ENCODE assay signal across 29 mouse cellular contexts in genomic region chr12:54384116-54384515, GRCm38 (mm10).
DNase-seq lines count a peak whose midpoint lies in the region; ATAC-seq and TF ChIP-seq lines count a peak whose summit lies in the region.
"Had no signal": no experiment of that assay in that cellular context is flagged by ENCODE, and none has a peak within 500 bp of the region (broad histone marks: within the 10 kb centered on the region; RNA-seq: fewer than 3 reads in every experiment).

No protein-coding gene starts in this region.

- no peak overlapping the region for H3K4me3 ChIP-seq in heart, embryonic 13.5 days
- no peak overlapping the region for H3K4me3 ChIP-seq in lung, postnatal 0 days (ENCODE audit: low read depth, low read length)
- H3K4me3 ChIP-seq: embryonic facial prominence, embryonic 12.5 days; forebrain, embryonic 10.5 days; forebrain, embryonic 15.5 days; heart, embryonic 15.5 days; lung, embryonic 15.5 days; neural tube, embryonic 13.5 days; stomach, embryonic 15.5 days had no signal

- no peak for TF ChIP-seq EP300 in lung, postnatal 0 days (IDR thresholded peaks at IDR 0.05)

- no peak for DNase-seq in heart, adult 9 months (ENCODE audit: low spot score in 2 of 2)
- peak; percentile 28 for DNase-seq in lung, postnatal 0 days (ENCODE audit: low spot score)
- DNase-seq in lung, postnatal 14 days, result no peak
- peak; percentile 5 for DNase-seq in adipocyte (ENCODE audit: low spot score)
- peak; percentile 25 for DNase-seq in skeletal muscle tissue, adult 2 months (ENCODE audit: low read depth, low spot score)
- DNase-seq: adrenal gland, postnatal 10 days; B cell, adult 2 months; cerebellum, adult 11 months; cerebellum, adult 9-10 months; gastrocnemius, postnatal 25 days; heart, adult 18-20 months; kidney, adult 9 months; kidney, postnatal 10 days; layer of hippocampus, postnatal 36 days; left cerebral cortex, postnatal 4 days; liver; right cerebral cortex, postnatal 14 days had no signal

- TF ChIP-seq CTCF in lung, postnatal 0 days (IDR thresholded peaks at IDR 0.05), result no peak

- H3K4me1 ChIP-seq in heart, embryonic 13.5 days, result peaks cover 28% of the 10 kb centered on the region
- H3K4me1 ChIP-seq in lung, postnatal 0 days (ENCODE audit: insufficient read depth, low read depth, low read length), result no peaks in the 10 kb centered on the region
- H3K4me1 ChIP-seq: embryonic facial prominence, embryonic 12.5 days; forebrain, embryonic 10.5 days; stomach, embryonic 15.5 days had no signal

- H3K9me3 ChIP-seq in heart, embryonic 13.5 days, result no peaks in the 10 kb centered on the region
- H3K9me3 ChIP-seq in lung, postnatal 0 days (ENCODE audit: low read length), result no peaks in the 10 kb centered on the region
- H3K9me3 ChIP-seq: embryonic facial prominence, embryonic 12.5 days; forebrain, embryonic 10.5 days; forebrain, embryonic 15.5 days; heart, embryonic 15.5 days; lung, embryonic 15.5 days; neural tube, embryonic 13.5 days; stomach, embryonic 15.5 days had no signal

- WGBS in heart, embryonic 13.5 days, result 30% methylated on average over 3 of the region's 3 CpGs
- 36% methylated on average over 3 of the region's 3 CpGs for WGBS in lung, postnatal 0 days

- H3K9ac ChIP-seq in heart, embryonic 13.5 days, result no peak overlapping the region
- no peak overlapping the region for H3K9ac ChIP-seq in lung, postnatal 0 days (replicated peaks; ENCODE audit: low read depth)
- H3K9ac ChIP-seq: embryonic facial prominence, embryonic 12.5 days; forebrain, embryonic 15.5 days; heart, embryonic 15.5 days; hindbrain, embryonic 14.5 days; liver, embryonic 14.5 days; lung, embryonic 15.5 days; neural tube, embryonic 13.5 days; stomach, embryonic 15.5 days had no signal

- H3K36me3 ChIP-seq in heart, embryonic 13.5 days, result no peaks in the 10 kb centered on the region
- no peaks in the 10 kb centered on the region for H3K36me3 ChIP-seq in lung, postnatal 0 days (ENCODE audit: insufficient read depth, low read length)
- H3K36me3 ChIP-seq: embryonic facial prominence, embryonic 12.5 days; forebrain, embryonic 10.5 days; forebrain, embryonic 15.5 days; heart, embryonic 15.5 days; lung, embryonic 15.5 days; neural tube, embryonic 13.5 days; stomach, embryonic 15.5 days had no signal

- ATAC-seq in heart, embryonic 13.5 days (ENCODE audit: extremely low read depth, insufficient number of reproducible peaks, low FRiP score, low TSS enrichment), result no peak
- ATAC-seq in lung, postnatal 0 days, result no peak
- ATAC-seq: forebrain, embryonic 15.5 days; intestine, postnatal 0 days had no signal

- no peak overlapping the region for H3K4me2 ChIP-seq in heart, embryonic 13.5 days
- no peak overlapping the region for H3K4me2 ChIP-seq in lung, postnatal 0 days (replicated peaks; ENCODE audit: low read depth, low read length)
- H3K4me2 ChIP-seq: embryonic facial prominence, embryonic 12.5 days; forebrain, embryonic 15.5 days; heart, embryonic 15.5 days; hindbrain, embryonic 14.5 days; lung, embryonic 15.5 days; midbrain, embryonic 11.5 days; neural tube, embryonic 13.5 days; stomach, embryonic 15.5 days had no signal

- H3K27ac ChIP-seq in heart, embryonic 13.5 days (replicated peaks), result 0 out of 2 replicates have a peak overlapping the region, but pooled peaks have one; percentile 71
- no peak overlapping the region for H3K27ac ChIP-seq in lung, postnatal 0 days (ENCODE audit: low read length)
- H3K27ac ChIP-seq: embryonic facial prominence, embryonic 12.5 days; forebrain, embryonic 10.5 days; forebrain, embryonic 15.5 days; heart, embryonic 15.5 days; hindbrain, embryonic 14.5 days; liver, embryonic 14.5 days; lung, embryonic 15.5 days; neural tube, embryonic 13.5 days; stomach, embryonic 15.5 days had no signal

- no peaks in the 10 kb centered on the region for H3K27me3 ChIP-seq in heart, embryonic 13.5 days (replicated peaks)
- no peaks in the 10 kb centered on the region for H3K27me3 ChIP-seq in lung, postnatal 0 days (replicated peaks; ENCODE audit: insufficient read depth, low read length)
- H3K27me3 ChIP-seq: embryonic facial prominence, embryonic 12.5 days; forebrain, embryonic 15.5 days; heart, embryonic 15.5 days; lung, embryonic 15.5 days; neural tube, embryonic 13.5 days; stomach, embryonic 15.5 days had no signal

Comparison
In these comparisons a context has a peak if more than half of its experiments do, and no peak if none do; other contexts are left out.
1. DNase-seq: peak in lung, postnatal 0 days (single experiment), adipocyte (single experiment) and skeletal muscle tissue, adult 2 months (single experiment); none in heart, adult 9 months (0 of 2) and lung, postnatal 14 days (single experiment).